Mouse (Mus musculus): ENCODE data around the gene Mob3a. TPM values are rescaled to one million over a fixed set of nuclear protein-coding genes. Genes with fewer than 3 reads are reported as not detected.
A peak's percentile ranks its signal among the peaks of the same experiment; 100 is the strongest.

Gene Mob3a
- polyA plus RNA-seq, 1 experiment: 40.9 TPM

GRCm38 (mm10) chr10:80674161-80674711 lies 27.5 kb downstream of the Mob3a start:
- Histone ChIP-seq H3K4me3 (ENCODE audit: insufficient read depth, low read length) (peak overlapping the region; percentile 83), H3K27ac (ENCODE audit: insufficient read depth, low read length) (no peak overlapping the region; the same call in 1 of the 2 replicates), H3K4me1 (ENCODE audit: control insufficient read depth, insufficient read depth, low read length) (peaks cover 6% of the 10 kb centered on the region)
- TF ChIP-seq CTCF (IDR thresholded peaks at IDR 0.05; ENCODE audit: borderline replicate concordance, insufficient read depth, low read length): no peak
- TF ChIP-seq POLR2A (IDR thresholded peaks at IDR 0.05; ENCODE audit: low read depth, low read length): no peak

DNA sequence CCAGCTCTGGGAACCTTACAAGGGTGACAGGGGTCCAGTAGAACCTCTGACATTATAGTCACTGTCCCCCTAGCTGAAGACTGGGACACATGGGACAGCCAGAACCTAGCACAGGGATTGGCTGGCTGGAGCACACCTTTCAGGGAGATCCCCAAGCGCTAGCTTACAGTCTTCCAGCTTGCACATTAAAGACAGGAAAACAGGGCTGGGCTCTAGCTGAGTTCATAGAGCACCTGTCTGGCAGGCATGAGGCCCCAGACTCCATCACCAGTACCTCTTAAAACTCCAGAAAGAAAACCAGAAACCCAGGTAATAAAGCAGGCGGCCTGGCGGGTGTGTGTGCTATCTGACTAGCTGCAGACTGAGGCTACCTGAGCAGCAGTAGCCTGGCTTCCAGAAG lies 28.1 kb downstream of the Mob3a start:
- H3K27ac ChIP-seq (ENCODE audit: insufficient read depth, low read length): no peak overlapping the region

DNA sequence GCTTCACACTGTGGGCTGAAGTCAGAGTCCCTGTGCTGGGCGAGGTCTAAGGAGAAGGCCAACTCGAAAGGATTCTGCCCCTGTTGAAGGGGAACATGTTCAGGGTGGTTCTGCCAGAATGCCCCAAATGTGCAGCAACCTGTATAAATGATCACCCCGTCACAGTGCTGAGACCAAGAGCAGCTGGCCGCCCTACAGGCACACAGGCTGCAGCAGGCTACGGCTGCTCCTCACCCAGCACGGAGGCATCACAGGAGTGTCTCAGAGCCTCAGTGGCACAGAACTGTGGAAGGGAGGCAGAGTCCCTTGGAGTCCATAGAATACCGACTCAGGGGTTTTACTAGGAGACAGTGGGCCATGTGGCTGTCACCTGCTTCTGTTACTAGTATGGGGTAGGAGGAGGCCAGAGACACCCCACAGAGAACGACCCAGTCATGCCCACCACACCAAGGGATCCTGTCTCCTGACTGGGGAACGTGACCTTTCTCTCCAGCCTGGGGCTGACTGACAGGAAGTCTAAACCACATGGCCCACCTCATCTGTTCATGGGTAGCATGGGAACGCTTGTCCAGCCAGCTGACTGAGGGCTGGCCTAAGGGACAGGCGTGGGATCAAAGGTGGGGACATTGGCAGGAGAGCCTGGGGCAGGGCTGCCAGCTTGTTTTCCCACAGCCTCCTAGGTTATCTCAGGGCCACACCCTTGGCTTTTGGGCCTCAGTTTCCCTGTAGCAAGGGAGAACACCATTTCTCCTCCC lies 29.7 kb downstream of the Mob3a start:
- no peak for TF ChIP-seq POLR2A (IDR thresholded peaks at IDR 0.05; ENCODE audit: low read depth, low read length)
- H3K4me1 ChIP-seq (ENCODE audit: control insufficient read depth, insufficient read depth, low read length): no peaks in the 10 kb centered on the region
- H3K27ac ChIP-seq (ENCODE audit: insufficient read depth, low read length): no peak overlapping the region
- no peak overlapping the region for H3K4me3 ChIP-seq (ENCODE audit: insufficient read depth, low read length)

More for the DNA sequence above, 28.1 kb downstream of the Mob3a start:
- no peak overlapping the region for H3K4me3 ChIP-seq (ENCODE audit: insufficient read depth, low read length)
- TF ChIP-seq CTCF (IDR thresholded peaks at IDR 0.05; ENCODE audit: borderline replicate concordance, insufficient read depth, low read length) (no peak), POLR2A (IDR thresholded peaks at IDR 0.05; ENCODE audit: low read depth, low read length) (no peak)
- H3K4me1 ChIP-seq (ENCODE audit: control insufficient read depth, insufficient read depth, low read length): peaks cover 6% of the 10 kb centered on the region

DNA sequence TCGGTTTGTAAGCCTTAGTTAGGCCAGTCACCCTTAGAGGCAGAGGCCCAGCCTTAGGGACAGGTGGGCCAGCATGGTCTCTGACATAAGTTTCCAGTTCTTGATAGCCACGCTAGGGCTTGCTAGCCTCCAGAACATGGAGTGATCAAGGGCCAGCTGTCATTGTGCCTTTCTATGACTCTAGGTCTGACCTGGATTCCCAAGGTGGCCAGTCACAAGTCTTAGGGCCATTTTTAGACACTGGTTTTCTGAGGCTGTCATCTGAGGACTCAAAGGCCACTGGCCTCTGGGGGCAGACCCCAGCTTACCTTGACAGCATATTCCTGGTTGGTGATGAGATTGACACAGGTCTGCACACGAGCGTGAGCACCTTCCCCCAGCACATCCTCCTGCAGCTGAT lies 30.5 kb downstream of the Mob3a start:
- Histone ChIP-seq H3K4me3 (ENCODE audit: insufficient read depth, low read length) (no peak overlapping the region), H3K27ac (ENCODE audit: insufficient read depth, low read length) (no peak overlapping the region), H3K4me1 (ENCODE audit: control insufficient read depth, insufficient read depth, low read length) (no peaks in the 10 kb centered on the region)
- TF ChIP-seq CTCF (IDR thresholded peaks at IDR 0.05; ENCODE audit: borderline replicate concordance, insufficient read depth, low read length) (no peak), POLR2A (IDR thresholded peaks at IDR 0.05; ENCODE audit: low read depth, low read length) (no peak)

DNA sequence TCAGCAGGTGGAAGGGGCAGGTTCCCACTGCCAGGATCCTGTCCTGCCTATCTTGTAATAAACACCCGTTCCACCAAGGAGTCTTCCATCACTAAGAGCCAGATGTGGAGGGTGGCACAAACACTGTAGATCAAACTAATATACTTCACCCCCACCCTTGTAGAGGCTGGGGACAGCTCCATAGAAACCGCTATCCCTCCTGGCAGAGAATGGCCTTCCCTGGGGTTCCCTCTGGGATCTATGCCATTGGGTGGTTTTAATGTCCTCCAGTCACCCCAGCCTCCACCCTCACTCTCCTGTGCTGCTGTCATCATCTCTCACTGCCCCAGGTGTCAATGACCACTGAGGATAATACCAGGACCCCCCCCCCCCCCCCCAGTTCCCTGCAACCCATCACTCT lies 31.2 kb downstream of the Mob3a start:
- no peak overlapping the region for H3K4me3 ChIP-seq (ENCODE audit: insufficient read depth, low read length)
- no peak for TF ChIP-seq CTCF (IDR thresholded peaks at IDR 0.05; ENCODE audit: borderline replicate concordance, insufficient read depth, low read length)
- TF ChIP-seq POLR2A (IDR thresholded peaks at IDR 0.05; ENCODE audit: low read depth, low read length): no peak
- H3K27ac ChIP-seq (ENCODE audit: insufficient read depth, low read length): no peak overlapping the region
- H3K4me1 ChIP-seq (ENCODE audit: control insufficient read depth, insufficient read depth, low read length): no peaks in the 10 kb centered on the region

DNA sequence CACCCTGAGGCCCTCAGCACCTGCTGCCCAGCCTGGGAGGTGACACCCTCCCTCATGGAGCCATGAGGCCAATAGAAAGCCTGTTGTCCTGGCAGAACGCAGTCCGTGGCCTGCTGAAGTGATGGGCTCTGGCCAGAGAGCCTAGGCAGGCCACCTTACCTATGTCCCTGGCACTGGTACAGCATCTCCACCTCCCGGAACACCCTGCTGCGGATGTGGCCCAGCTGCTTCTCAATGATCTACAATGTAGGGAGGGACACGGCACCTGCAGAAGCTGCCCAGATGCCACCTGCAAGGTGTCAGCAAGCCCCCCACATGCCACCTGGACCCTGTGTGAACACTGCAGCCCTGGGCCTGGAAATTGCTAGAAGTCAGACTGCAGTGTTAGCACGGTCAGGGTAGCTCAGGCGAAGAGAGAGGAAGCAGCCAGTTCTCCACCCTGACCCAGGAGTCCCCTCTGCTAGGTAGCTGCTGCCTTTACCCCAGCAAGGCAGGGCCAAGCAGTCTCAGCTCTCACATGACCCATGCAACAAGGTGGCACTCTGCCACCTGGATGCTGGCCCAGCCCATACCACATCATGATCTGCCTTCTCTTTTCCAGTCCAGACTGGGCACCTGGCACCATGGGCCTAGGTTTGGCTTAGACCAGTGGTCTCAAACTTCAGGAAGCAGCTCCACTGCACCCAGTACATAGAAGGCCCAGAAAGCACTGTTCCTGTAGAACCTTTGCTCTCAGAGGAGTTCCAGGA lies 31.9 kb downstream of the Mob3a start:
- TF ChIP-seq CTCF (IDR thresholded peaks at IDR 0.05; ENCODE audit: borderline replicate concordance, insufficient read depth, low read length): no peak
- TF ChIP-seq POLR2A (IDR thresholded peaks at IDR 0.05; ENCODE audit: low read depth, low read length): no peak
- Histone ChIP-seq H3K4me3 (ENCODE audit: insufficient read depth, low read length) (no peak overlapping the region), H3K27ac (ENCODE audit: insufficient read depth, low read length) (no peak overlapping the region), H3K4me1 (ENCODE audit: control insufficient read depth, insufficient read depth, low read length) (0 out of 2 replicates have a peak, but pooled peaks cover 3% of the 10 kb centered on the region)

DNA sequence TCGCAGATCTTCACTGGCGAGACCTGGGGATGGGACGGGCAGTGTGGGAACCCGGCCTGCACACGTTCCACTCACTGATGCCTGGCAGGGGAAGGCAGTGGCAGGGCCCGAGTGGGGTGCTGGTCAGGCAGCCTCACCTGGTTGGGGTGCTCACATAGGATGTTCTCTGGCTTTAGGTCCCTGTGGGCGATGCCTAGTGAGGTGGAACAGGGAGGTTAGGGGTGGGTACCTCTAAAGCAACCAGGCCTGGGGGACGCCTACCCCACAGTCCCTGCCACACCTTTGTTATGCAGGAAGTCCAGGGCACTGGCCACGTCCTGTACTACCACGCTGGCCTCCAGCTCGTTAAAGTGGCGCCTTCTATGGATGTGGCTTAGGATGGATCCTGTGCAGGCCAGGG lies 32.8 kb downstream of the Mob3a start:
- Histone ChIP-seq H3K4me1 (ENCODE audit: control insufficient read depth, insufficient read depth, low read length) (0 out of 2 replicates have a peak, but pooled peaks cover 3% of the 10 kb centered on the region), H3K4me3 (ENCODE audit: insufficient read depth, low read length) (no peak overlapping the region), H3K27ac (ENCODE audit: insufficient read depth, low read length) (no peak overlapping the region)
- TF ChIP-seq CTCF (IDR thresholded peaks at IDR 0.05; ENCODE audit: borderline replicate concordance, insufficient read depth, low read length): no peak
- no peak for TF ChIP-seq POLR2A (IDR thresholded peaks at IDR 0.05; ENCODE audit: low read depth, low read length)

DNA sequence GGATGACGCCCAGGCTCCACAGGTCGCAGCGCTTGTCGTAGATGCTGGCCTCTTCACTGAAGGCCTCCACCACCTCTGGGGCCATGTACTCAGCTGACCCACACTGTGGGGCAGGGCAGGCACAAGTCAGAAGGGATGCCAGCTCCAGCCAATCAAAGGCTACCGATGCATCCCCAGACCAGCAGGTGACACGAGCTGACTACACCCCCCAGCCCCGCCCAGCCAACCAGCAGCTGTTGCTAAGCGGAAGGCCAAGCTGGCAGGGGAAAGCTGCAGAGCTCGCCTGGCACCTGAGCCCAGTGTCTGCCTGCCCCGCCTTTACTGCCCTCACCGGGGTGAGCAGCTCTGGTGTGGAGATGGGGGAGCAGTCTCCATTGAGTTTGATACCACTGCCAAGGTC lies 33.2 kb downstream of the Mob3a start:
- TF ChIP-seq CTCF (IDR thresholded peaks at IDR 0.05; ENCODE audit: borderline replicate concordance, insufficient read depth, low read length): no peak
- no peak for TF ChIP-seq POLR2A (IDR thresholded peaks at IDR 0.05; ENCODE audit: low read depth, low read length)
- H3K4me3 ChIP-seq (ENCODE audit: insufficient read depth, low read length): no peak overlapping the region
- no peak overlapping the region for H3K27ac ChIP-seq (ENCODE audit: insufficient read depth, low read length)
- H3K4me1 ChIP-seq (ENCODE audit: control insufficient read depth, insufficient read depth, low read length): 0 out of 2 replicates have a peak, but pooled peaks cover 3% of the 10 kb centered on the region

DNA sequence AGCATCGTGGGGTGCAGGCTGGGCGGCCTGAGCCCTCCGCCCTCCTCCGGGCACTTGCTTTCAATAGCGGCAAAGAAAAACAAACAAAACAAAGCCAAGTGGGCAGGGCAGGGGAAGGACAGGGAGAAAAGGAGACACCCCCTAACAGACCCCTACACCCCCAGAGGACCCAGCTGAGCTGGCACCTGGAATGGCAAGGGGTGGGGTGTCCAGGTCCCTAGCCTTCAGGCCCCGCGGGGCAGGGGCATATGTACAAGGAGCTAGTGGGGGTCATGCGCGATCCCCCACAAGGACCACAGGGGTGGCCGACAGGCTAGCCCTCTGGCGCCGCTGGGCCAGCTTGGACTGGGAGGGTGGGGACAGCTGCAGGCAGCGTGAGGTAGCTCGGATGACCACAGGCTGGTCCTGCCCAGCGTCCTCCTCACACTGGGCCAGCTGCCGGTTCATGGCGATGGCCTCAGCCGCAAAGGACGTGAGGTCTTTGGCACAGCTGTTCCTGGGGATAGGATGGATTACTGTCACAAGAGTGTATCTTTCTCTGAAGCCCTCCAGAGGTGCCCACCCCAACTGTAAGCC lies 34.9 kb downstream of the Mob3a start:
- no peak overlapping the region for H3K27ac ChIP-seq (ENCODE audit: insufficient read depth, low read length)
- no peak overlapping the region for H3K4me3 ChIP-seq (ENCODE audit: insufficient read depth, low read length)
- H3K4me1 ChIP-seq (ENCODE audit: control insufficient read depth, insufficient read depth, low read length): 0 out of 2 replicates have a peak, but pooled peaks cover 3% of the 10 kb centered on the region
- TF ChIP-seq POLR2A (IDR thresholded peaks at IDR 0.05; ENCODE audit: low read depth, low read length) (no peak), CTCF (IDR thresholded peaks at IDR 0.05; ENCODE audit: borderline replicate concordance, insufficient read depth, low read length) (no peak)
